In genomic region chr13:104177796-104178649, GRCm38 (mm10) we compare ENCODE assay signal across 7 mouse cellular contexts. TPM values are rescaled to one million over a fixed set of nuclear protein-coding genes. Genes with fewer than 3 reads are reported as not detected.
A peak's percentile ranks its signal among the peaks of the same experiment; 100 is the strongest.
DNase-seq lines count a peak whose midpoint lies in the region; ATAC-seq and TF ChIP-seq lines count a peak whose summit lies in the region.

Gene Trappc13, minus strand, starts transcription at chr13:104178469.

- peaks cover 10% of the 10 kb centered on the region for H3K36me3 ChIP-seq in C2C12 (ENCODE audit: control insufficient read depth, insufficient read depth)
- H3K36me3 ChIP-seq in MEL (ENCODE audit: control insufficient read depth in 1 of 2, insufficient read depth in 2 of 2, low read length in 2 of 2) = peaks cover 1 to 11% of the 10 kb centered on the region in 2 experiments
- peaks cover 4% of the 10 kb centered on the region; the same call in 1 of the 2 replicates for H3K36me3 ChIP-seq in intestine, postnatal 0 days (ENCODE audit: control insufficient read depth, insufficient read depth)
- peaks cover 19% of the 10 kb centered on the region for H3K36me3 ChIP-seq in limb, embryonic 14.5 days (ENCODE audit: control insufficient read depth, insufficient read depth, low read length)
- no peaks in the 10 kb centered on the region; the same call in 1 of the 2 replicates for H3K36me3 ChIP-seq in neural tube, embryonic 14.5 days (ENCODE audit: control insufficient read depth, insufficient read depth, low read length)

- peaks cover 0 to 2% of the 10 kb centered on the region in 2 experiments; a peak in 3 of 4 replicates for H3K4me1 ChIP-seq in MEL (ENCODE audit: control insufficient read depth in 1 of 2, insufficient read depth in 2 of 2, low read length in 2 of 2)
- 0 out of 2 replicates have a peak, but pooled peaks cover 4% of the 10 kb centered on the region for H3K4me1 ChIP-seq in intestine, postnatal 0 days (replicated peaks; ENCODE audit: control insufficient read depth, insufficient read depth, low read length)
- H3K4me1 ChIP-seq in limb, embryonic 14.5 days (ENCODE audit: control insufficient read depth, insufficient read depth, low read length) = peaks cover 7% of the 10 kb centered on the region
- peaks cover 13% of the 10 kb centered on the region for H3K4me1 ChIP-seq in neural tube, embryonic 14.5 days (ENCODE audit: control insufficient read depth, insufficient read depth, low read length)

- ATAC-seq in intestine, postnatal 0 days = peak; percentile 88
- ATAC-seq in limb, embryonic 14.5 days (ENCODE audit: low FRiP score, low read depth) = peak; percentile 87
- peak; percentile 92 for ATAC-seq in neural tube, embryonic 14.5 days (ENCODE audit: low read depth)

- WGBS in intestine, postnatal 0 days = under 1% methylated on average over 32 of the region's 32 CpGs
- 1% methylated on average over 32 of the region's 32 CpGs for WGBS in limb, embryonic 14.5 days
- under 1% methylated on average over 32 of the region's 32 CpGs for WGBS in neural tube, embryonic 14.5 days

- H3K4me2 ChIP-seq in intestine, postnatal 0 days (replicated peaks; ENCODE audit: low read depth) = peak within 1 kb of the TSS; percentile 80
- H3K4me2 ChIP-seq in limb, embryonic 14.5 days (replicated peaks; ENCODE audit: low read depth, low read length, severe bottlenecking) = peak within 1 kb of the TSS; percentile 69
- H3K4me2 ChIP-seq in neural tube, embryonic 14.5 days (ENCODE audit: low read depth, low read length) = peak within 1 kb of the TSS; percentile 80

- H3K79me2 ChIP-seq in C2C12 (ENCODE audit: control insufficient read depth, insufficient read depth) (peaks cover 63% of the 10 kb centered on the region), MEL (ENCODE audit: control insufficient read depth, insufficient read depth, low read length, poor library complexity) (peaks cover 28% of the 10 kb centered on the region)

- TF ChIP-seq RAD21 in MEL (IDR thresholded peaks at IDR 0.05; ENCODE audit: low read depth, low read length) = no peak

- no peaks in the 10 kb centered on the region for H3K9me3 ChIP-seq in MEL (replicated peaks; ENCODE audit: insufficient read depth, low read length)
- H3K9me3 ChIP-seq in intestine, postnatal 0 days (ENCODE audit: control insufficient read depth) = no peaks in the 10 kb centered on the region
- no peaks in the 10 kb centered on the region for H3K9me3 ChIP-seq in limb, embryonic 14.5 days (ENCODE audit: control insufficient read depth, low read length)
- no peaks in the 10 kb centered on the region for H3K9me3 ChIP-seq in neural tube, embryonic 14.5 days (ENCODE audit: control insufficient read depth, low read length)

- peak within 1 kb of the TSS; percentile 89 for H3K9ac ChIP-seq in MEL (ENCODE audit: control insufficient read depth, low read depth, low read length, poor library complexity, severe bottlenecking)
- peak within 1 kb of the TSS; percentile 85 for H3K9ac ChIP-seq in intestine, postnatal 0 days (ENCODE audit: low read depth, low read length)
- peak within 1 kb of the TSS; percentile 84 for H3K9ac ChIP-seq in limb, embryonic 14.5 days (ENCODE audit: low read depth, low read length, severe bottlenecking)
- H3K9ac ChIP-seq in neural tube, embryonic 14.5 days (replicated peaks; ENCODE audit: low read depth, low read length) = peak within 1 kb of the TSS; percentile 80

- TF ChIP-seq CTCF in C2C12 (IDR thresholded peaks at IDR 0.05; ENCODE audit: control insufficient read depth, insufficient read depth, insufficient read length) (no peak), MEL (IDR thresholded peaks at IDR 0.05 in 2 of 3, conservative IDR thresholded peaks at IDR 0.05 in 1 of 3; ENCODE audit: control insufficient read depth in 1 of 3, insufficient read depth in 1 of 3, low read depth in 2 of 3, low read length in 3 of 3, poor library complexity in 1 of 3, severe bottlenecking in 1 of 3) (no peak)
- no peak for TF ChIP-seq CTCF in intestine, postnatal 0 days (IDR thresholded peaks at IDR 0.05; ENCODE audit: low read depth)

- peak; percentile 79 to 89 for TF ChIP-seq POLR2A in MEL (IDR thresholded peaks at IDR 0.05; ENCODE audit: control insufficient read depth in 1 of 2, insufficient read depth in 1 of 2, low read depth in 1 of 2, low read length in 2 of 2, poor library complexity in 1 of 2)
- no peak for TF ChIP-seq POLR2A in limb, embryonic 14.5 days (IDR thresholded peaks at IDR 0.05; ENCODE audit: borderline replicate concordance, extremely low read depth, insufficient read depth, insufficient read length)

- peaks cover 41% of the 10 kb centered on the region for H3K79me3 ChIP-seq in C2C12 (ENCODE audit: low read depth)

- H3K4me3 ChIP-seq in C2C12 (ENCODE audit: insufficient read depth, poor library complexity, severe bottlenecking) (peak within 1 kb of the TSS; percentile 92), MEL (ENCODE audit: control insufficient read depth in 1 of 2, insufficient read depth in 1 of 2, low read depth in 2 of 2, low read length in 2 of 2) (peak within 1 kb of the TSS; percentile 64 to 89)
- H3K4me3 ChIP-seq in intestine, postnatal 0 days (ENCODE audit: low read depth, low read length) = peak within 1 kb of the TSS; percentile 91
- H3K4me3 ChIP-seq in limb, embryonic 14.5 days (replicated peaks; ENCODE audit: low read length) = peak within 1 kb of the TSS; percentile 88
- peak within 1 kb of the TSS; percentile 96 for H3K4me3 ChIP-seq in neural tube, embryonic 14.5 days (ENCODE audit: low read depth, low read length)

- peak; percentile 94 for DNase-seq in MEL (ENCODE audit: low read depth, low spot score)
- peak; percentile 65 for DNase-seq in embryo, embryonic 10 days (ENCODE audit: low spot score)
- DNase-seq in gastrocnemius, postnatal 4 days (ENCODE audit: low spot score in 2 of 2) = peak; percentile 70 to 85
- peak; percentile 85 for DNase-seq in limb, embryonic 14.5 days (ENCODE audit: low spot score)

- no peak for TF ChIP-seq EP300 in MEL (IDR thresholded peaks at IDR 0.05; ENCODE audit: low read depth in 1 of 2, low read length in 2 of 2)

- peak within 1 kb of the TSS; percentile 98 for H3ac ChIP-seq in C2C12 (ENCODE audit: control insufficient read depth, insufficient read length, low read depth)

- peak within 1 kb of the TSS; percentile 97 for H3K27ac ChIP-seq in MEL (ENCODE audit: control insufficient read depth, low read depth, low read length)
- H3K27ac ChIP-seq in intestine, postnatal 0 days (ENCODE audit: low read depth, low read length) = peak within 1 kb of the TSS; percentile 83
- H3K27ac ChIP-seq in limb, embryonic 14.5 days (replicated peaks; ENCODE audit: low read depth, low read length) = peak within 1 kb of the TSS; percentile 78
- H3K27ac ChIP-seq in neural tube, embryonic 14.5 days (ENCODE audit: low read depth, low read length) = peak within 1 kb of the TSS; percentile 62

- no peaks in the 10 kb centered on the region for H3K27me3 ChIP-seq in C2C12 (ENCODE audit: control insufficient read depth, insufficient read depth, insufficient read length)
- H3K27me3 ChIP-seq in MEL (ENCODE audit: control insufficient read depth in 1 of 2, insufficient read depth in 2 of 2, low read length in 2 of 2) = no peaks in the 10 kb centered on the region
- no peaks in the 10 kb centered on the region for H3K27me3 ChIP-seq in intestine, postnatal 0 days (replicated peaks; ENCODE audit: control insufficient read depth, insufficient read depth, low read length)
- no peaks in the 10 kb centered on the region for H3K27me3 ChIP-seq in limb, embryonic 14.5 days (ENCODE audit: control insufficient read depth, insufficient read depth, low read length)
- H3K27me3 ChIP-seq in neural tube, embryonic 14.5 days (ENCODE audit: control insufficient read depth, insufficient read depth, low read length) = no peaks in the 10 kb centered on the region

TF ChIP-seq in C2C12, 6 proteins besides CTCF, POLR2A, EP300 and RAD21:
- no peak for TF ChIP-seq MAX (IDR thresholded peaks at IDR 0.05)
- no peak for TF ChIP-seq MYOD1 (IDR thresholded peaks at IDR 0.05; ENCODE audit: control insufficient read depth, insufficient read length, low read depth)
- TF ChIP-seq USF1 (IDR thresholded peaks at IDR 0.05; ENCODE audit: low read depth) = no peak
- no peak for TF ChIP-seq MYOG (IDR thresholded peaks at IDR 0.05; ENCODE audit: control insufficient read depth, extremely low read depth, insufficient read length)

TF ChIP-seq in MEL, 35 proteins besides CTCF, POLR2A, EP300 and RAD21 (continues in another document):
- no peak for TF ChIP-seq POLR2AphosphoS5 (IDR thresholded peaks at IDR 0.05; ENCODE audit: borderline replicate concordance, low read depth, low read length)
- peak; percentile 79; the same call in 1 of the 2 replicates for TF ChIP-seq TBP (IDR thresholded peaks at IDR 0.05; ENCODE audit: low read depth, low read length)
- no peak for TF ChIP-seq SMC3 (IDR thresholded peaks at IDR 0.05; ENCODE audit: low read depth, low read length)
- TF ChIP-seq GATA1 (IDR thresholded peaks at IDR 0.05; ENCODE audit: low read depth, low read length) = peak; percentile 72; the same call in 1 of the 2 replicates
- peak; percentile 40 for TF ChIP-seq MYC (IDR thresholded peaks at IDR 0.05; ENCODE audit: low read depth, low read length)
- peak; percentile 57; the same call in 1 of the 2 replicates for TF ChIP-seq ZNF384 (IDR thresholded peaks at IDR 0.05; ENCODE audit: low read depth, low read length)
- peak; percentile 85 for TF ChIP-seq SIN3A (IDR thresholded peaks at IDR 0.05; ENCODE audit: low read length)
- TF ChIP-seq MAFK (IDR thresholded peaks at IDR 0.05; ENCODE audit: borderline replicate concordance, low read depth, low read length) = no peak
- no peak for TF ChIP-seq MAX (IDR thresholded peaks at IDR 0.05; ENCODE audit: low read length)
- TF ChIP-seq E2F4 (IDR thresholded peaks at IDR 0.05; ENCODE audit: borderline replicate concordance, low read depth, low read length) = no peak
- TF ChIP-seq TAL1 (IDR thresholded peaks at IDR 0.05; ENCODE audit: low read length) = no peak
- TF ChIP-seq CHD2 (IDR thresholded peaks at IDR 0.05; ENCODE audit: low read length) = peak; percentile 78
- peak; percentile 42 for TF ChIP-seq ELF1 (IDR thresholded peaks at IDR 0.05; ENCODE audit: low read depth, low read length)
- no peak for TF ChIP-seq USF1 (IDR thresholded peaks at IDR 0.05; ENCODE audit: low read depth, low read length)
- TF ChIP-seq POLR2AphosphoS2 (IDR thresholded peaks at IDR 0.05; ENCODE audit: low read length) = peak; percentile 59; the same call in 1 of the 2 replicates

RNA-seq across cellular contexts. Expression of gene Trappc13, which starts in this region (rescaled TPM):
- 23.4 TPM for polyA plus RNA-seq in C2C12 (2012; fragmentation: generic; extraction: Trizol)
- total RNA-seq in MEL (2012; rRNA removed) = 33.4 and 33.5 TPM in 2 replicates
- polyA plus RNA-seq in MEL (2012; ENCODE audit: insufficient read depth in 1 of 2, insufficient read length in 2 of 2, low read depth in 1 of 2, low replicate concordance in 2 of 2, missing spikeins in 1 of 2) = 10 to 100 TPM in 1 of 2 experiments, not detected in 1; 28.3 TPM
- 10 to 100 TPM; 35.1 to 39.7 TPM for total RNA-seq in gastrocnemius, postnatal 4 days (2021)
- polyA plus RNA-seq in intestine, postnatal 0 days (2015; fragmentation: Nextera tagmentation; extraction: Ambion mirVana) = 30.9 and 34.3 TPM in 2 replicates
- polyA plus RNA-seq in limb, embryonic 14.5 days (2012; rRNA removed) = 18.6 and 23.4 TPM in 2 replicates
- 43.9 and 49.7 TPM in 2 replicates for polyA plus RNA-seq in limb, embryonic 14.5 days (2014; fragmentation: Nextera tagmentation; extraction: Ambion mirVana)
- polyA plus RNA-seq in neural tube, embryonic 14.5 days (2014; fragmentation: Nextera tagmentation; extraction: Ambion mirVana) = 62.5 and 64.0 TPM in 2 replicates

Comparison
In these comparisons a context has a peak if more than half of its experiments do, and no peak if none do; other contexts are left out.
1. Peak in every context shown above with its lines: DNase-seq, ATAC-seq, H3K4me3 ChIP-seq and H3K27ac ChIP-seq.